In genomic region chr19:43616415-43616861, GRCm38 (mm10) we compare ENCODE assay signal across 11 mouse cellular contexts. TPM values are rescaled to one million over a fixed set of nuclear protein-coding genes. Genes with fewer than 3 reads are reported as not detected.
DNase-seq lines count a peak whose midpoint lies in the region; ATAC-seq lines count a peak whose summit lies in the region.
"Had no signal": no experiment of that assay in that cellular context is flagged by ENCODE, and none has a peak within 500 bp of the region (broad histone marks: within the 10 kb centered on the region; RNA-seq: fewer than 3 reads in every experiment).

No protein-coding gene starts in this region.

- peaks cover 99% of the 10 kb centered on the region for H3K27me3 ChIP-seq in heart, embryonic 11.5 days (ENCODE audit: control insufficient read depth, insufficient read depth, low read length)
- H3K27me3 ChIP-seq in heart, embryonic 14.5 days (ENCODE audit: control insufficient read depth, insufficient read depth, low read length) = peaks cover 97% of the 10 kb centered on the region
- peaks cover 94% of the 10 kb centered on the region for H3K27me3 ChIP-seq in midbrain, embryonic 11.5 days (ENCODE audit: control insufficient read depth, insufficient read depth, low read length)

- no peak for DNase-seq in heart, adult 9 months (ENCODE audit: low spot score in 2 of 2)
- peak; percentile 37 for DNase-seq in Muller cell, postnatal 12 days (ENCODE audit: inconsistent ontology term)
- peak; percentile 97 for DNase-seq in midbrain, embryonic 11.5 days (ENCODE audit: low spot score, missing footprints)
- no peak for DNase-seq in layer of hippocampus, adult 18-20 months (ENCODE audit: low spot score in 2 of 2)
- DNase-seq in thymus, postnatal 10 days (ENCODE audit: low spot score in 2 of 2) = no peak
- DNase-seq in gastrocnemius, postnatal 14 days = no peak

- WGBS in heart, embryonic 11.5 days (ENCODE audit: insufficient replicate concordance) = under 1% methylated on average over 33 of the region's 35 CpGs
- under 1% methylated on average over 35 of the region's 35 CpGs for WGBS in heart, embryonic 14.5 days
- WGBS in midbrain, embryonic 11.5 days = under 1% methylated on average over 35 of the region's 35 CpGs

- peak overlapping the region; percentile 62 for H3K4me2 ChIP-seq in heart, embryonic 11.5 days
- H3K4me2 ChIP-seq in heart, embryonic 14.5 days (ENCODE audit: low read length) = peak overlapping the region; percentile 58
- H3K4me2 ChIP-seq in midbrain, embryonic 11.5 days = peak overlapping the region; percentile 55

- H3K4me3 ChIP-seq in heart, embryonic 11.5 days (ENCODE audit: low read depth, low read length) = peak overlapping the region; percentile 36
- H3K4me3 ChIP-seq in heart, embryonic 14.5 days (ENCODE audit: control insufficient read depth in 1 of 2, insufficient read depth in 1 of 2, low read depth in 1 of 2, low read length in 2 of 2) = peak overlapping the region; percentile 27 to 34
- peak overlapping the region; percentile 19 for H3K4me3 ChIP-seq in midbrain, embryonic 11.5 days (ENCODE audit: low read depth, low read length)
- H3K4me3 ChIP-seq: erythroblast, embryonic 14.5 days had no signal

- no peaks in the 10 kb centered on the region for H3K36me3 ChIP-seq in heart, embryonic 11.5 days (ENCODE audit: control insufficient read depth, insufficient read depth, low read length)
- no peaks in the 10 kb centered on the region for H3K36me3 ChIP-seq in heart, embryonic 14.5 days (ENCODE audit: control insufficient read depth, insufficient read depth, low read length)
- no peaks in the 10 kb centered on the region for H3K36me3 ChIP-seq in midbrain, embryonic 11.5 days (ENCODE audit: control insufficient read depth, insufficient read depth, low read length)
- H3K36me3 ChIP-seq: G1E had no signal

- H3K27ac ChIP-seq in heart, embryonic 11.5 days (ENCODE audit: low read depth, low read length) = no peak overlapping the region
- H3K27ac ChIP-seq in heart, embryonic 14.5 days (replicated peaks in 1 of 2; ENCODE audit: control insufficient read depth in 1 of 2, insufficient read depth in 1 of 2, low read depth in 2 of 2, low read length in 2 of 2) = no peak overlapping the region
- peak overlapping the region; percentile 27; the same call in 1 of the 2 replicates for H3K27ac ChIP-seq in midbrain, embryonic 11.5 days (ENCODE audit: low read depth, low read length)

- no peaks in the 10 kb centered on the region for H3K9me3 ChIP-seq in heart, embryonic 11.5 days (replicated peaks; ENCODE audit: control insufficient read depth, low read length)
- H3K9me3 ChIP-seq in heart, embryonic 14.5 days (ENCODE audit: control insufficient read depth, low read length) = no peaks in the 10 kb centered on the region
- H3K9me3 ChIP-seq in midbrain, embryonic 11.5 days (ENCODE audit: control insufficient read depth, low read length) = no peaks in the 10 kb centered on the region

- intact Hi-C loops in gastrocnemius, postnatal 14 days (cut with DNase I; ENCODE audit: low total_unique reads) = no loop called here

- H3K4me1 ChIP-seq in heart, embryonic 11.5 days (ENCODE audit: control insufficient read depth, insufficient read depth, low read length) = peaks cover 22% of the 10 kb centered on the region
- H3K4me1 ChIP-seq in heart, embryonic 14.5 days (ENCODE audit: control insufficient read depth in 2 of 2, insufficient read depth in 2 of 2, low read length in 2 of 2) = peaks cover 4 to 26% of the 10 kb centered on the region in 2 experiments; a peak in 3 of 4 replicates
- peaks cover 30% of the 10 kb centered on the region for H3K4me1 ChIP-seq in midbrain, embryonic 11.5 days (ENCODE audit: control insufficient read depth, insufficient read depth, low read length)

- no peak overlapping the region for H3K9ac ChIP-seq in heart, embryonic 11.5 days (ENCODE audit: low read depth, low read length)
- 0 out of 2 replicates have a peak overlapping the region, but pooled peaks have one; percentile 5 for H3K9ac ChIP-seq in heart, embryonic 14.5 days (ENCODE audit: low read length)
- H3K9ac ChIP-seq in midbrain, embryonic 11.5 days (ENCODE audit: low read length) = peak overlapping the region; percentile 20

- no peak for ATAC-seq in heart, embryonic 11.5 days (replicated peaks; ENCODE audit: insufficient number of reproducible peaks, low FRiP score, low TSS enrichment)
- no peak for ATAC-seq in heart, embryonic 14.5 days (ENCODE audit: insufficient number of reproducible peaks, insufficient read depth, low FRiP score, low read depth)
- ATAC-seq in midbrain, embryonic 11.5 days (ENCODE audit: low FRiP score) = peak; percentile 88

RNA-seq across cellular contexts. Expression of gene Nkx2-3, which starts 4.3 kb away (rescaled TPM):
- polyA plus RNA-seq in heart, embryonic 11.5 days (2014; fragmentation: Nextera tagmentation; extraction: Ambion mirVana) = not detected in 2 replicates
- polyA plus RNA-seq in heart, embryonic 14.5 days (2014; fragmentation: Nextera tagmentation; extraction: Ambion mirVana) = not detected in 2 replicates
- 0.60 and 0.77 TPM in 2 replicates for polyA plus RNA-seq in midbrain, embryonic 11.5 days (2014; fragmentation: Nextera tagmentation; extraction: Ambion mirVana)
- not detected for total RNA-seq in layer of hippocampus, adult 18-20 months (2021)
- total RNA-seq in gastrocnemius, postnatal 14 days (2021) = not detected
- total RNA-seq: megakaryocyte-erythroid progenitor cell, adult 5-6 weeks had no signal
- polyA plus RNA-seq: erythroblast, embryonic 14.5 days; G1E had no signal

RNA-seq across cellular contexts. Expression of gene Slc25a28, which starts 58.2 kb away (rescaled TPM):
- polyA plus RNA-seq in heart, embryonic 11.5 days (2014; fragmentation: Nextera tagmentation; extraction: Ambion mirVana) = 5.7 and 9.5 TPM in 2 replicates
- polyA plus RNA-seq in heart, embryonic 14.5 days (2014; fragmentation: Nextera tagmentation; extraction: Ambion mirVana) = 10.4 and 10.8 TPM in 2 replicates
- polyA plus RNA-seq in midbrain, embryonic 11.5 days (2014; fragmentation: Nextera tagmentation; extraction: Ambion mirVana) = 7.6 and 9.7 TPM in 2 replicates
- 10 to 100 TPM; 42.4 to 43.8 TPM for total RNA-seq in layer of hippocampus, adult 18-20 months (2021)
- total RNA-seq in gastrocnemius, postnatal 14 days (2021) = 10 to 100 TPM; 17.0 to 18.8 TPM

Comparison
In these comparisons a context has a peak if more than half of its experiments do, and no peak if none do; other contexts are left out.
1. DNase-seq: peak in Muller cell, postnatal 12 days (single experiment) and midbrain, embryonic 11.5 days (single experiment); none in heart, adult 9 months (0 of 2), layer of hippocampus, adult 18-20 months (0 of 2), thymus, postnatal 10 days (0 of 2) and gastrocnemius, postnatal 14 days (single experiment).
2. Peak in every context shown above with its lines, with median percentiles within 50 percentile points of each other: H3K4me2 ChIP-seq and H3K4me3 ChIP-seq.